Mouse (Mus musculus) heart, embryonic 16.5 days (tissue): ENCODE results near the gene Otub1. TPM values are rescaled to one million over a fixed set of nuclear protein-coding genes. Genes with fewer than 3 reads are reported as not detected.

Source experiments
- ATAC-seq: fragments of 200-750 bp; cut with Nextera tagmentation; replicated peaks from 2 replicates; pipeline ENCODE4 v1.8.0; 2017; ENCODE audit warnings: moderate number of reproducible peaks; ENCODE audit not compliant: insufficient read depth, low FRiP score; ENCODE audit errors: extremely low read depth
- H3K27ac ChIP-seq: fragments of 300-500 bp; sonication (generic); 2 replicates; pipeline ENCODE4 v1.5.1; 2014; ENCODE audit warnings: mild to moderate bottlenecking, low read length, control low read depth, moderate library complexity
- H3K27me3 ChIP-seq: fragments of 300-500 bp; sonication (generic); 2 replicates; pipeline ENCODE4 v1.6.1; 2014; ENCODE audit warnings: low read length, mixed read lengths; ENCODE audit not compliant: control insufficient read depth, insufficient read depth
- H3K36me3 ChIP-seq: fragments of 300-500 bp; sonication (generic); 2 replicates; pipeline ENCODE4 v1.6.1; 2014; ENCODE audit not compliant: control insufficient read depth, insufficient read depth
- H3K4me1 ChIP-seq: fragments of 300-500 bp; sonication (generic); 2 replicates; pipeline ENCODE4 v1.6.1; 2014; ENCODE audit warnings: low read length, mixed read lengths; ENCODE audit not compliant: control insufficient read depth, insufficient read depth
- H3K4me2 ChIP-seq: fragments of 300-500 bp; sonication (generic); 2 replicates; pipeline ENCODE4 v1.6.1; 2014; ENCODE audit warnings: low read depth, mild to moderate bottlenecking, control low read depth, low read length
- H3K4me3 ChIP-seq: fragments of 300-500 bp; sonication (generic); 2 replicates; pipeline ENCODE4 v1.5.1; 2014; ENCODE audit warnings: mild to moderate bottlenecking, control low read depth, low read length
- H3K9ac ChIP-seq: fragments of 300-500 bp; sonication (generic); 2 replicates; pipeline ENCODE4 v1.6.1; 2014; ENCODE audit warnings: low read length, control low read depth
- H3K9me3 ChIP-seq: fragments of 300-500 bp; sonication (generic); replicated peaks from 2 replicates; pipeline ENCODE4 v1.6.1; 2016; ENCODE audit warnings: low read length; ENCODE audit not compliant: control insufficient read depth
- WGBS: fragments of 180-500 bp; shearing (Covaris S2); extraction: QIAGEN DNeasy Blood & Tissue Kit; methylation state at CpG from one replicate; pipeline ENCODE4 v1.1.7; 2014; 5-methylcytosine and 5-hydroxymethylcytosine counted together
- polyA plus RNA-seq: library from polyadenylated mRNA; unstranded; fragments of >200 nt; fragmentation: Nextera tagmentation; extraction: Ambion mirVana; gene quantifications from 2 replicates; pipeline ENCODE4 v1.2.1, GENCODE M21; 2015

Otub1 gene
- polyA plus RNA-seq, 1 experiment from 2014 or later = 140 TPM

GRCm38 (mm10) chr19:7234537-7235221 is 28.6 kb upstream of the Otub1 start:
- Histone ChIP-seq H3K4me1 (peaks cover 12% of the 10 kb centered on the region; the same call in 1 of the 2 replicates), H3K4me2 (no peak overlapping the region), H3K27me3 (no peaks in the 10 kb centered on the region), H3K36me3 (peaks cover 55% of the 10 kb centered on the region), H3K27ac (no peak overlapping the region), H3K4me3 (no peak overlapping the region), H3K9ac (no peak overlapping the region), H3K9me3 (no peaks in the 10 kb centered on the region)
- WGBS = 58% methylated on average over 8 of the region's 8 CpGs
- peak; percentile 59; the same call in 1 of the 2 replicates for ATAC-seq

GRCm38 (mm10) chr19:7226511-7226914 is 20.4 kb upstream of the Otub1 start:
- Histone ChIP-seq H3K27me3 (no peaks in the 10 kb centered on the region), H3K4me1 (no peaks in the 10 kb centered on the region), H3K4me3 (no peak overlapping the region), H3K9ac (no peak overlapping the region), H3K27ac (no peak overlapping the region), H3K36me3 (peaks cover 51% of the 10 kb centered on the region), H3K4me2 (no peak overlapping the region), H3K9me3 (no peaks in the 10 kb centered on the region)
- 74% methylated on average over 6 of the region's 6 CpGs for WGBS
- no peak for ATAC-seq

- peaks cover 40% of the 10 kb centered on the region for H3K36me3 ChIP-seq
- H3K4me1 ChIP-seq = no peaks in the 10 kb centered on the region
- H3K4me3 ChIP-seq = no peak overlapping the region
- H3K4me2 ChIP-seq = no peak overlapping the region
- H3K9me3 ChIP-seq = no peaks in the 10 kb centered on the region
- no peaks in the 10 kb centered on the region for H3K27me3 ChIP-seq
- no peak for ATAC-seq
- H3K9ac ChIP-seq = no peak overlapping the region
- H3K27ac ChIP-seq = no peak overlapping the region
- WGBS = 86% methylated on average over 9 of the region's 9 CpGs
Observed at GRCm38 (mm10) chr19:7225096-7225690, 19.1 kb upstream of the Otub1 start.

GRCm38 (mm10) chr19:7224253-7224652 is 18.1 kb upstream of the Otub1 start:
- no peak for ATAC-seq
- Histone ChIP-seq H3K4me1 (no peaks in the 10 kb centered on the region), H3K4me3 (no peak overlapping the region), H3K9me3 (no peaks in the 10 kb centered on the region), H3K36me3 (peaks cover 31% of the 10 kb centered on the region), H3K9ac (no peak overlapping the region), H3K27ac (no peak overlapping the region), H3K27me3 (no peaks in the 10 kb centered on the region), H3K4me2 (no peak overlapping the region)
- WGBS = 81% methylated on average over 3 of the region's 3 CpGs

GRCm38 (mm10) chr19:7223488-7223887 is 17.4 kb upstream of the Otub1 start:
- Histone ChIP-seq H3K9me3 (no peaks in the 10 kb centered on the region), H3K9ac (no peak overlapping the region), H3K27ac (no peak overlapping the region), H3K4me1 (no peaks in the 10 kb centered on the region), H3K4me2 (no peak overlapping the region), H3K4me3 (no peak overlapping the region), H3K27me3 (no peaks in the 10 kb centered on the region), H3K36me3 (peaks cover 25% of the 10 kb centered on the region)
- no peak for ATAC-seq

GRCm38 (mm10) chr19:7222196-7222595 is 16.1 kb upstream of the Otub1 start:
- no peaks in the 10 kb centered on the region for H3K27me3 ChIP-seq
- H3K4me1 ChIP-seq = peaks cover 3% of the 10 kb centered on the region; the same call in 1 of the 2 replicates
- H3K4me2 ChIP-seq = no peak overlapping the region
- no peak overlapping the region for H3K9ac ChIP-seq
- no peak overlapping the region for H3K4me3 ChIP-seq
- no peaks in the 10 kb centered on the region for H3K9me3 ChIP-seq
- no peak for ATAC-seq
- H3K27ac ChIP-seq = no peak overlapping the region
- WGBS = 83% methylated on average over 6 of the region's 6 CpGs
- H3K36me3 ChIP-seq = peaks cover 13% of the 10 kb centered on the region

DNA sequence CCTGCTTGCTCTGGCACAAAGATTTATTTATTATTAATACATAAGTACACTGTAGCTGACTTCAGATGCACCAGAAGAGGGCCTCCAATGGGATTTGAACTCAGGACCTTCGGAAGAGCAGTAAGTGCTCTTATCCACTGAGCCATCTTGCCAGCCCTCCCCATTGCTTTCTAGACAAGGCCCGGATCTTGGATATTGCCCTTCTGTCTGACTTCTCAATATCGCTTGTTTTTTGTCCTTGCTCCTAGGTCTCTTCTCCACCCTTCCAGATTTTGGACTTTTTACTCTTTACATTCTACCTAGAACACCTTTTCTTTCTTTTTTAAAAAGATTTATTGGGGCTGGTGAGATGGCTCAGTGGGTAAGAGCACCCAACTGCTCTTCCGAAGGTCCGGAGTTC is 12.6 kb upstream of the Otub1 start:
- no peak overlapping the region for H3K27ac ChIP-seq
- H3K27me3 ChIP-seq = no peaks in the 10 kb centered on the region
- ATAC-seq = no peak
- H3K4me2 ChIP-seq = no peak overlapping the region
- H3K4me1 ChIP-seq = peaks cover 30% of the 10 kb centered on the region
- WGBS = 95% methylated on average over 5 of the region's 5 CpGs
- no peak overlapping the region for H3K4me3 ChIP-seq
- H3K36me3 ChIP-seq = peaks cover 12% of the 10 kb centered on the region
- no peak overlapping the region for H3K9ac ChIP-seq
- no peaks in the 10 kb centered on the region for H3K9me3 ChIP-seq

- Histone ChIP-seq H3K9ac (peak overlapping the region; percentile 44; the same call in 1 of the 2 replicates), H3K4me3 (peak overlapping the region; percentile 82)
- ATAC-seq = no peak
Observed at GRCm38 (mm10) chr19:7217926-7218267, 11.8 kb upstream of the Otub1 start.

DNA sequence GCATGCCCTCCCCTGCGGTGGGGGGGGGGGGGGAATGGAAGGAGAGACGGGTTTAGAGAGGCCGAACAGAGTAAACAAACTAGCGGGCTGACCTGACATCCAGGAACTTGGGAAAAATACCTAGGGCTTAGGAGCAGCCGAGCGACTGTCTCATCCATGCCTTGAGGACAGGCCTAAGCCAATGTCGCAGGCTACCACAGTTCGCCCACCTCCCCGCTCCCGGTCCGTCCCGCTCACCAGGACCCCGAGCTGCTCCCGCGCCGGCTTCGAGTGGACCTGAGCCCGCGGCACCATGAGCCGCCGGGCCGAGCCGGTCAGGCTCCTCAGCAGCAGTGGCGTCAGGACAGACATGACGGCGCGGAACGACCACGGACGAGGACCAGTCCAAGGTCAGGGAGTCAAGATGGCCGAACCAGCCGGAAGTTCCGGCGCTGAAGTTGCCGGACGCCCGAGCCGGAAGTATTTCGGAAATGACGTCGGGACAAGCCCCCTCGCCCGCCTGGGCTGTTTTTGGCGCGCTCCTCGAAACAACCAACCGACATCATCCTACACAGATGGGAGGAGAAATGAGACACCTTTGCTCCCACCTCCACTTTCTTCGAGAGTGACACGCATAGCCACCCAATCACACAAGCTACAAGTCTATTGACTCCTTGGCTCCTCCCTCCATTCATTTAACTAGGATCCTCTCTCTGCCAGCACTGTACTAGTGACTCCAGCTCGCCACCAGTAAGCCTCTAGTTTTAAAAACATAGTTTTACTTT is 11.2 kb upstream of the Otub1 start, which contains the start of gene Cox8a:
Gene Cox8a, minus strand, starts transcription at position 455 of the 764 bp plus-strand sequence.
- peaks cover 16% of the 10 kb centered on the region for H3K36me3 ChIP-seq
- under 1% methylated on average over 50 of the region's 50 CpGs for WGBS
- H3K9ac ChIP-seq = peak within 1 kb of the TSS; percentile 94
- ATAC-seq = peak; percentile 97
- H3K27me3 ChIP-seq = no peaks in the 10 kb centered on the region
- H3K4me2 ChIP-seq = peak within 1 kb of the TSS; percentile 77
- peaks cover 30% of the 10 kb centered on the region for H3K4me1 ChIP-seq
- H3K4me3 ChIP-seq = peak within 1 kb of the TSS; percentile 82
- peak within 1 kb of the TSS; percentile 94 for H3K27ac ChIP-seq
- no peaks in the 10 kb centered on the region for H3K9me3 ChIP-seq

More at GRCm38 (mm10) chr19:7217926-7218267, 11.8 kb upstream of the Otub1 start:
- WGBS = 12% methylated on average over 6 of the region's 6 CpGs
- Histone ChIP-seq H3K4me1 (peaks cover 30% of the 10 kb centered on the region), H3K27me3 (no peaks in the 10 kb centered on the region), H3K36me3 (peaks cover 16% of the 10 kb centered on the region), H3K4me2 (peak overlapping the region; percentile 69), H3K27ac (0 out of 2 replicates have a peak overlapping the region, but pooled peaks have one; percentile 19), H3K9me3 (no peaks in the 10 kb centered on the region)
